Mouse (Mus musculus) heart, embryonic 10.5 days (tissue): ENCODE data around the gene Polr2a. TPM values are rescaled to one million over a fixed set of nuclear protein-coding genes. Genes with fewer than 3 reads are reported as not detected.

ENCODE experiments used
- DNase-seq: peaks from one replicate; pipeline ENCODE4 v3.0.0-alpha.2; 2017; ENCODE audit warnings: low spot score
- H3K27ac ChIP-seq: fragments of 300-500 bp; sonication (generic); 2 replicates; pipeline ENCODE4 v1.5.1; 2016; ENCODE audit warnings: mild to moderate bottlenecking
- H3K27me3 ChIP-seq: fragments of 300-500 bp; sonication (generic); 2 replicates; pipeline ENCODE4 v1.6.1; 2016; ENCODE audit warnings: mild to moderate bottlenecking; ENCODE audit not compliant: poor library complexity, insufficient read depth, severe bottlenecking
- H3K36me3 ChIP-seq: fragments of 300-500 bp; sonication (generic); 2 replicates; pipeline ENCODE4 v1.6.1; 2016; ENCODE audit warnings: mild to moderate bottlenecking, moderate library complexity
- H3K4me1 ChIP-seq: fragments of 300-500 bp; sonication (generic); 2 replicates; pipeline ENCODE4 v1.6.1; 2016; ENCODE audit warnings: mild to moderate bottlenecking
- H3K4me3 ChIP-seq: fragments of 300-500 bp; sonication (generic); 2 replicates; pipeline ENCODE4 v1.5.1; 2016; ENCODE audit warnings: mild to moderate bottlenecking, moderate library complexity
- H3K9me3 ChIP-seq: fragments of 300-500 bp; sonication (generic); 2 replicates; pipeline ENCODE4 v1.6.1; 2016; ENCODE audit warnings: mild to moderate bottlenecking, moderate library complexity
- WGBS: fragments of 180-500 bp; shearing (Covaris S2); methylation state at CpG from one replicate; pipeline ENCODE4 v1.1.7; 2016; 5-methylcytosine and 5-hydroxymethylcytosine counted together
- polyA plus RNA-seq: library from polyadenylated mRNA; unstranded; fragments of >200 nt; fragmentation: Nextera tagmentation; extraction: Ambion mirVana; gene quantifications from 2 replicates; pipeline ENCODE4 v1.2.1, GENCODE M21; 2016

Polr2a gene
- polyA plus RNA-seq: 24.9 and 29.6 TPM in 2 replicates

DNA sequence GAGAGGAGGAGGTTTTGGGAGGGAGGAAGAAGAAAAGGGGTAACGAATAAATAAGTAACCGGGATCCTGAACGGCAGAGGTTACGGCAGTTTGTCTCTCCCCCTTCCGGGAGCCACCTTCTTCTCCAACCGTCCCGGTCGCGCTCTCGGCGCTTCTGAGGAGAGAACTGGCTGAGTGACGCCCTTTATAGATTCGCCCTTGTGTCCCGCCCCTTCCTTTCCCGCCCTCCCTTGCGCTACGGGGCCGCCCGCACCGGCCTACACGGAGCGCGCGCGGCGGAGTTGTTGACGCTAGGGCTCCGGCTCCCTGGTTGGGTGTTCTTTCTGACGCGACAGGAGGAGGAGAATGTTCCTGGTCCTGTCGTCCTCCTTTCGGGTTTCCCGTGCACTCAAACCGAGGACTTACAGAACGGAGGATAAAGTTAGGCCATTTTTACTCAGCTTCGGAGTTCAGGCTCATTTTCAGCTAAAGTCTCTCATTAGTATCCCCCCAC lies at the start of gene Polr2a:
Gene Polr2a (minus strand): TSS at position 160 of the 493 bp plus-strand sequence.
- whole genome bisulfite sequencing: 1% methylated on average over 35 of the region's 36 CpGs

GRCm38 (mm10) chr11:69807641-69808040 lies 49.2 kb upstream of the Polr2a start:
- WGBS: 77% methylated on average over 2 of the region's 2 CpGs

More for the DNA sequence above, at the start of gene Polr2a:
- Histone ChIP-seq H3K27me3 (no peaks in the 10 kb centered on the region), H3K36me3 (no peaks in the 10 kb centered on the region), H3K4me1 (peaks cover 40% of the 10 kb centered on the region), H3K9me3 (no peaks in the 10 kb centered on the region), H3K4me3 (peak within 1 kb of the TSS; percentile 71), H3K27ac (peak within 1 kb of the TSS; percentile 97)
- peak; percentile 98 for DNase-seq

DNA sequence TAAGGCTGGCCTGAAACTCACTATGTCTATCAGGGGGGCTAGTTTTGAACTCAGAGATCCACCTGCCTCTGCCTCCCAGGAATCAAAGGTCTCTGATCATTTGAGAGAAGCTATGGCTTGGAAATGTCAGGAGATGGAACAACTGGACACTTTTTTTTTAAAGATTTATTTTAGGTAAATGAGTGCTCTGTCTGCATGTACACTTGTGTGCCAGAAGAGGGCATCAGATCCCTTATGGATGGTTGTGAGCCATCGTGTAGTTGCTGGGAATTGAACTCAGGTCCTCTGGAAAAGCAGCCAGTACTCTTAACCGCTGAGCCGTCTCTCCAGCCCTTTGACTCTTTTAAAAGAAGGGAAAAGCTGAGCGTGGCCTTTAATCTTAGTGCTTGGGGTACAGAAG lies 47.9 kb upstream of the Polr2a start:
- Histone ChIP-seq H3K4me1 (peaks cover 42% of the 10 kb centered on the region), H3K27me3 (peaks cover 70% of the 10 kb centered on the region), H3K9me3 (0 out of 2 replicates have a peak, but pooled peaks cover 3% of the 10 kb centered on the region), H3K27ac (no peak overlapping the region), H3K36me3 (no peaks in the 10 kb centered on the region), H3K4me3 (no peak overlapping the region)
- no peak for DNase-seq
- 69% methylated on average over 4 of the region's 4 CpGs for WGBS

More at GRCm38 (mm10) chr11:69807641-69808040, 49.2 kb upstream of the Polr2a start:
- Histone ChIP-seq H3K27me3 (peaks cover 57% of the 10 kb centered on the region), H3K36me3 (no peaks in the 10 kb centered on the region), H3K4me3 (no peak overlapping the region), H3K4me1 (peaks cover 29% of the 10 kb centered on the region), H3K9me3 (0 out of 2 replicates have a peak, but pooled peaks cover 3% of the 10 kb centered on the region), H3K27ac (no peak overlapping the region)
- no peak for DNase-seq

GRCm38 (mm10) chr11:69804972-69805909 lies 46.8 kb upstream of the Polr2a start, which contains the start of gene Tmem102:
TSS of gene Tmem102 (minus strand) at chr11:69805624.
- H3K4me1 ChIP-seq: peaks cover 53% of the 10 kb centered on the region
- WGBS: 8% methylated on average over 29 of the region's 29 CpGs
- no peak for DNase-seq
- H3K27me3 ChIP-seq: peaks cover 72% of the 10 kb centered on the region
- H3K4me3 ChIP-seq: peak within 1 kb of the TSS; percentile 71
- H3K27ac ChIP-seq: no peak within 1 kb of the TSS; the same call in 1 of the 2 replicates
- H3K36me3 ChIP-seq: no peaks in the 10 kb centered on the region
- 0 out of 2 replicates have a peak, but pooled peaks cover 3% of the 10 kb centered on the region for H3K9me3 ChIP-seq

- no peak for DNase-seq
- H3K4me1 ChIP-seq: peaks cover 60% of the 10 kb centered on the region
Measured at GRCm38 (mm10) chr11:69804652-69804940, 46.2 kb upstream of the Polr2a start.

DNA sequence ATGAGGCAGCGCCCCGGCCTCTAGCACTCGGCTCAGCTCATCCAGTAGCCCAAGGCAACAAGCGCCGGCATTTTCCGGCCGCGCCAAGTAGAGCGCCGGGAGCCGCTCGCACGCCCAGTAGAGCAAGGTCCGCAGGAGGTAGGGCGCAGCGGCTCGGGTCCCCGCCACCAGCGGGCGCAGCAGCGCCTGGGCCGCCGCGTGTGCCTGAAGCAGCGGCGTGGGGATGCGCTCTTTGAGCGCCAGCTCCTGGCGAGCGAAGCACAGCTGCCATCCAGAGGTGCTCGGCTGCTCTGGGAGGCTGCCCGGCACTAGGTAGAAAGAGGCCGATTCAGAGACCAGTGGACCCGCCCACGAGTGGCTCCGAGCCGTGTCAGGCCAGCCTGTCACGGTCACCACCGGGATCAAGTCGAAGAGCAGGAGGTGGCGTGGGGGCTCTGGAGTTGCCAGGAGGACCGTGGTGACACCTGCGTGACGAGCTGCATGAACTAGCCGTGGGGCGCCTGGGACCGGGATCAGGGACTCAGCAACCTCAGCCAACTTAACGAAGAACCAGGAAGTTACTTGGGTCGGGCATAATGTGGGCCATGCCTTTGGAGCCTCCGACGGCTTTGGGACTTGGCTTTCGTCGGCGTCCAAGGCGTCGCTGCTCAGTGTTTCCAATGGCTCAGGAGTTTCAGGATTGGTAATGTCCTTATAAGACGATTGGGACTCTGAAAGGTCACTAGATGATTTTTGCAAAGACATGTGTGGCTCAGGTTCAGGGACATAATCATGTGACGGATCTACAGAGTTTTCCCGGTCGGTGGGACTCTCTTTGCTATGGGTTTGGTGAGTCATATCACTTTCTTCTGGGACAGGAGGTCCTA lies 45.6 kb upstream of the Polr2a start:
- peaks cover 66% of the 10 kb centered on the region for H3K4me1 ChIP-seq
- no peaks in the 10 kb centered on the region for H3K36me3 ChIP-seq
- H3K4me3 ChIP-seq: peak overlapping the region; percentile 71
- WGBS: under 1% methylated on average over 60 of the region's 60 CpGs
- peaks cover 84% of the 10 kb centered on the region for H3K27me3 ChIP-seq
- H3K27ac ChIP-seq: peak overlapping the region; percentile 83
- 0 out of 2 replicates have a peak, but pooled peaks cover 3% of the 10 kb centered on the region for H3K9me3 ChIP-seq
- peak; percentile 91 for DNase-seq

More at GRCm38 (mm10) chr11:69804652-69804940, 46.2 kb upstream of the Polr2a start:
- Histone ChIP-seq H3K9me3 (0 out of 2 replicates have a peak, but pooled peaks cover 3% of the 10 kb centered on the region), H3K36me3 (no peaks in the 10 kb centered on the region), H3K27ac (no peak overlapping the region), H3K4me3 (peak overlapping the region; percentile 71), H3K27me3 (peaks cover 78% of the 10 kb centered on the region)
- WGBS: 6% methylated on average over 12 of the region's 12 CpGs

GRCm38 (mm10) chr11:69803328-69803727 lies 44.9 kb upstream of the Polr2a start:
- Histone ChIP-seq H3K4me1 (peaks cover 68% of the 10 kb centered on the region), H3K27me3 (peaks cover 91% of the 10 kb centered on the region), H3K9me3 (0 out of 2 replicates have a peak, but pooled peaks cover 3% of the 10 kb centered on the region), H3K27ac (peak overlapping the region; percentile 83), H3K4me3 (peak overlapping the region; percentile 71), H3K36me3 (no peaks in the 10 kb centered on the region)
- no peak for DNase-seq
- 3% methylated on average over 12 of the region's 12 CpGs for WGBS

DNA sequence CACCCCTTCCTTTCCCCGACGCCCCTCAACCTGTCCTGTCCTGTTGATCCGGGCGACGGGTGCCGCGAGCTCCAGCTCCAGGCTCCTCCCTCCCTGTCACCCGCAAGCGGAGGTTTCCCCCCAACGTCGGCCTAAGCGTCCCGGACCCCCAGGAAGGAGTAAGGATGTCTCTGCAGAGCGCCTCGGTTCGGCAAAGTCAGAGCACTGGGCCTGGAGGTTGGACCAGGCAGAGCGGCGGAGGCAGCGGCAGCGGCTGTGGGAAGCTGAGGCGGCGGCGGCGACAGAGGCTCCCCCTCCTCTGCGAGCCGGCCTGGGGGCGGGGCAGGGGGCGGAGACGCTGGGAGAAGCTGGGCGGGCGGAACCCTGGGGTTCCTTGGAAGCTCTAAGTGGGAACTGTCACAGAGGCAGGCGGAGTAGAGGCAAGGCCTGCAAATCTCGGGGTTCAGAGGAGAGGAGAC lies 44.2 kb upstream of the Polr2a start:
- peaks cover 95% of the 10 kb centered on the region for H3K27me3 ChIP-seq
- 0 out of 2 replicates have a peak, but pooled peaks cover 3% of the 10 kb centered on the region for H3K9me3 ChIP-seq
- under 1% methylated on average over 33 of the region's 33 CpGs for WGBS

GRCm38 (mm10) chr11:69801379-69801977 lies 43.0 kb upstream of the Polr2a start, which contains the start of gene Fgf11:
TSS of gene Fgf11 (minus strand) at chr11:69801857.
- 2% methylated on average over 33 of the region's 33 CpGs for WGBS
- 0 out of 2 replicates have a peak, but pooled peaks cover under 1% of the 10 kb centered on the region for H3K9me3 ChIP-seq
- no peaks in the 10 kb centered on the region for H3K36me3 ChIP-seq
- no peak for DNase-seq
- peak within 1 kb of the TSS; percentile 94 for H3K27ac ChIP-seq
- H3K4me1 ChIP-seq: peaks cover 71% of the 10 kb centered on the region
- H3K27me3 ChIP-seq: peaks cover 96% of the 10 kb centered on the region
- peak within 1 kb of the TSS; percentile 71 for H3K4me3 ChIP-seq

More for the DNA sequence above, 44.2 kb upstream of the Polr2a start:
- H3K36me3 ChIP-seq: no peaks in the 10 kb centered on the region
- peaks cover 71% of the 10 kb centered on the region for H3K4me1 ChIP-seq
- DNase-seq: peak; percentile 85
- H3K27ac ChIP-seq: peak overlapping the region; percentile 81
- H3K4me3 ChIP-seq: peak overlapping the region; percentile 71

GRCm38 (mm10) chr11:69800392-69801197 lies 42.2 kb upstream of the Polr2a start:
- WGBS: 1% methylated on average over 36 of the region's 36 CpGs
- H3K36me3 ChIP-seq: no peaks in the 10 kb centered on the region
- H3K27ac ChIP-seq: peak overlapping the region; percentile 94
- H3K4me3 ChIP-seq: peak overlapping the region; percentile 71
- H3K27me3 ChIP-seq: peaks cover 90% of the 10 kb centered on the region
- H3K9me3 ChIP-seq: no peaks in the 10 kb centered on the region
- H3K4me1 ChIP-seq: peaks cover 76% of the 10 kb centered on the region
- peak; percentile 88 for DNase-seq

DNA sequence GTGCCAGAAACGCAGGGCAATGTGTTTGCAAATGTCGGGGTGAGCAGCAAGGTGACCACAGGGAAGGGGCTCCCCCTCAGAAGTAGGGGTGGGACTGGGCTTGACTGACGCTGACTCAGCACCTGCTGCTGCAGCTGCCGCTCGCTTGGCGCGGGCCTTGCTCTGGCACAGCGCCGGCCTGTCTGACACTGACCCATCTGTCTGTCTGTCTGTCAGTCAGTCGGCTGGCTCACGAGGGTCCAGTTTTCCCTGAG lies 41.6 kb upstream of the Polr2a start:
- H3K27me3 ChIP-seq: peaks cover 85% of the 10 kb centered on the region
- peak overlapping the region; percentile 71 for H3K4me3 ChIP-seq
- WGBS: 1% methylated on average over 11 of the region's 11 CpGs
- H3K27ac ChIP-seq: peak overlapping the region; percentile 94
- peaks cover 73% of the 10 kb centered on the region for H3K4me1 ChIP-seq
- no peaks in the 10 kb centered on the region for H3K9me3 ChIP-seq
- DNase-seq: no peak
- H3K36me3 ChIP-seq: no peaks in the 10 kb centered on the region
